Mouse (Mus musculus) ZHBTc4 (cell line): ENCODE results near the gene Gcn1l1.

Experiments used
- DNase-seq: peaks from one replicate; pipeline ENCODE4 v3.0.0-alpha.2; 2011; ENCODE audit warnings: low read depth, low spot score

The Gcn1l1 gene

DNA sequence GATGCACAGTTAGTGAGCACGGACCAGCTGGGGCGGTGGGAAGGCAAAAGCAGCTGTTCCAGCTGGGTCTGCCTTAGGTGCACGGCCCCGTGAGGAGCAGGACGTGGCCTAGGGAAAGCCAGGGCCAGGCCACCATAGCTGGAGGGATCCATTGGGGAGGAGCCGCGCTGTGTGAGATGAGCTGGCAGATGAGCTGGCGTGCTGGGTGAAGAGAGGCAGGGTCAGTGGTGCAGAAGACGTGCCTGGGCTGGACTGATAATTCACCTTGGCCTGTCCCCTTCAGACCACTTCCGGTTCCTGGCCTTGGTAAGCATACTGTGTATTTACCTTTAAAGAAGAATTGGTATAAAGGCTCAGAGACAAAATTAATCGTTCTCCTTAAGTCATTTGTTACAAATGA is 46.5 kb downstream of the Gcn1l1 start:
- DNase-seq = no peak

DNA sequence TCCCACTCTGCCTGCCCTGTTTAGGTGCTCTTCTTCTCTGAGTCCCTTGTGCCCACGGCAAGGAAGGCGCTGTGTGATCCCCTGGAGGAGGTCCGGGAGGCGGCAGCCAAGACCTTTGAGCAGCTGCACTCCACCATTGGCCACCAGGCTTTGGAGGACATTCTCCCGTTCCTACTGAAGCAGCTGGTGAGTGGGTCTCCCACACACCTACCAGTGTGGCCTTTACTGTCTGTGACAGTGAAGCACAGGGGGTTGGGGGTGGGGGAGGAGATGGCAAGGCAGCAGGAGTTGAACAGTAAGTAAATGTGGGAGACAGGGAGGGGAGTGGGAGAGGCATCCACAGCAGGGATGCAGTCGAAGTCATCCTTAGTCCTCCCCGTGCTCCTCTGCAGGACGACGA is 48.3 kb downstream of the Gcn1l1 start:
- no peak for DNase-seq

DNA sequence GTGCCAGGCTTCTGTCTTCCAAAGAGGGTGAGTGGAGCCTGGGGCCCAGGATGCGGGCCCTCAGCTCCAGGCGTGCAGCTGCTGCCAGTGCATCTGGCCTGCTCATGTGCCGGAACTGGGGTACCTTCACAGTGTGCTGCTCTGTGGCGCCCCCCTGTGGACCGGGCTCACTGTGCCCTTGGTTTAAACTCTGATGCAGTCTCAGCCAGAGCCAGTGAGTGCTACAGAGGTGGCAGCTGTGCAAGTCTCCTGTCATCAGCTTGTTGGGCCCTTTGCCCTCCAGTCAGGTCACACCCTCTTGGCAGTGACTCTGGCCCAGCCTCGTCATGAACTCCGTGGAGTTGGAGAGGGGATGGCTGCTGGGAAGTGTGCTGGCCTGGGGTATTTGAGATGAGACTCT is 49.9 kb downstream of the Gcn1l1 start:
- peak; percentile 82 for DNase-seq

DNA sequence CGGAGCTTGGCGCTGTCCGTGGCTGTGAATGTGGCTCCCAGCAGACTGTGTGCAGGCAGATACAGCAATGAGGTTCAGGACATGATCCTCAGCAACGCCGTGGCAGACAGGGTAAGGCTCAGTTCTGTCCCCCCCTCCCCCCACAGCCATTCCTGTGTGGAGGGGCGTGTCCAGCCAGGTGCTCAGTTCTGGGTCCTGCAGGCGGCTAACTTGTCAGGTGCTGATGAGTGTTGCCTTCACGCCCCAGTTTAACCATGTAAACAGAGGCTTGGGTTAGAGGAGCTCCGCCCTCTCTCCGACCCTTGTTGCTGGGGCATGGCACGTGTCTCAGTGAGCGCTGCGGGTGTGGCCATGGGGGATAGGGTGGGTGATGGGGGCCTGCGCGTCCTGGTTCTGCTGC is 54.6 kb downstream of the Gcn1l1 start:
- DNase-seq = peak; percentile 42

DNA sequence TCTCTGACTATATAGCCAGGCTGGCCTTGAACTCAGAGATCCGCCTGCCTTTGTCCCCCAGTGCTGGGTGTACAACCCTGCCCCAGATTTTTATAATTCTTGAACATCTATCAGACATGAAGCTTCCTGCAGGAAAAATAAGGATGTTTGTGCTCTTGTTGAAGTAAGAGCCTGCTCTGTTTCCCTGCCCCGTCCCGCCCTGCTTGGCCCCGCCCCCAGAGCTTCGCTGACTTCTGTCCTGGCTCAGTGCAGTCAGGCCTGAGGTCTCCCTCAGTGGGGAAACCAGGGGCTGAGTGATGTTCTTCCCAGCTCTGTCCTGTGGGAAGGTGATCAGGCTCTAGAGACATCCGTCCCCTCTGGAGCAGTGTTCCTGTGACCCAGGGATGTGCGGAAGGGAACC is 57.6 kb downstream of the Gcn1l1 start:
- DNase-seq = peak; percentile 56

DNA sequence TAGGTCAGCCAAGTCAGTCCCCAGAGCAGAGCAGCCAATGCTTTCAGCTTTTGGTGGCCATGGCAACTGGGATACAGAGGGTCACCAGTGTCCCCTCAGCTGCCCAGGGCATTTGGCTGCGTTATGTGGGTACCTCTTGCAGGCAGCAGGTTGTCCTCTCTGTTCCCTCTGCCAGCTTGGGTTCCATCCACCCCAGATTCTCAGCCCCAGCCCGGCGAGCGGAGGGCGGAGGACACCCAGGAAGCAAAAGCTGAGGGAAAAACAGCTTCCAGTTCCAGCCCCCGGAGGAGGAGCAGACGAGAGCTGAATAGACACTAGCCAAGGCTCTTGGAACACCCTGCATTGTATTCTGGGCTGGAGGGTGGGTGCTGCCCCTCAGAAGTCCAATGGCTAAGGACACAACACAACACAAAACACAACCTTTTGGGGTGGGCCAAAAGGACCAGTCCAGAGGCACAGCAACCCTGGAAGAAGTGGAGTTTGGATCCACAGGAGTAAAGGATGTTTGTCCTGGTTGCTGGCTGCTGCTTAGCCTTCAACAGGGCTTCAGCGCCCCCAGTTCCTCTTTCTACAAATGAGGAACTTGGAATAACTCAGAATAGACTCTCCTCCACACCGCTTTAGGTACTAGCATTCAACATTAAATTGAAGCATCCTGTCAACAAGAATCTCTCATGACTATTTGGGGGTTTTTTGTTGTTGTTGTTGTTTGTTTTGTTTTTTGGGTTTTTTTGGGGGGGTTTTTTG is 58.8 kb downstream of the Gcn1l1 start:
- DNase-seq = no peak

DNA sequence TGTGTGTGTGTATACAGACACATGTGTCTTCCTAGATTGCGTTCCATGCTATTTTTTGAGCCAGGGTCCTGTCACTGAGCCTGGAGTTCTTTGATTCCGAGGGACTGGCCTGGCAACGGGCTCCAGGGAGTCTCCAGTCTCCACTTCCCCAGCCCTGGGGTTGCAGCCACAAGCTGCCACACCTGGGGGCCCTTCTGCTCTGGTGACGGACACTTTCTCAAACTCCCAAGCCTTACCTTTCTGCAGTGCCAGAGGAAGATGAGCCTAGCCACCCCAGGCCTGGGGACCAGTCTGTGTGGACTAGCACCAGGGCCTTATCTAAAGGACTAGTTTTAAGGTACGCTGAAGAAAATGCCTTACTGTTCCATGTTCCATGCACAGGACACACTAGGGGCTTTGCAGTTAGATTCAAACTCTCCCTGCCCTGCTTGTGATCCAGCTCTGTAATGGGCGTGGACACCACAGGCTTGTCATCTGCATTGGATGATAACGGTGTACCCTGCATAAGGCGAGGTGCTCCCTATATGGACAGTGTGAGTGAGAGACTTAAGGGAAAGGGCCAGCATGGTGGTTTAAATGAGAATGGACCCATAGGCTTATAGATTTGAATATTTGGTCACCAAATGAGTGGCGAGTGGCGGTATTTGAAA is 61.3 kb downstream of the Gcn1l1 start:
- DNase-seq = no peak

DNA sequence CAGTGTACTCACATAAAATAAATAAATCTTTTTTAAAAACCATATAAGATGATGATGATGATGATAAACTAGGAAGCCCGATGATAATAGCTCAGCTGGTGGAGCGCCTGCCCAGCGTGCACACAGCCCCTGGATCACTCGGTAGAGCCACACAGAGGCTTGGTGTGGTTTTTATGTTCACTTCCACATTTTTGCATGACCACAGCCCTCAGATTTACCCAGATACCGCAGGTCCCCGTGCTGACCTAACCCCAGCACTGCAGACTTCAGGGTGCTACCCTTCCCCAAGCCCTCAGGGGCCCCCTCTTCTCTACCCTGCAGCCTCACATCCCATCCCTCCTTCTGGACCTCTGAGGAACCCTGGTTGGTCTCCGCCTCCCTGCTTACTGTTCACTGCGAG is 63.0 kb downstream of the Gcn1l1 start:
- DNase-seq = no peak

DNA sequence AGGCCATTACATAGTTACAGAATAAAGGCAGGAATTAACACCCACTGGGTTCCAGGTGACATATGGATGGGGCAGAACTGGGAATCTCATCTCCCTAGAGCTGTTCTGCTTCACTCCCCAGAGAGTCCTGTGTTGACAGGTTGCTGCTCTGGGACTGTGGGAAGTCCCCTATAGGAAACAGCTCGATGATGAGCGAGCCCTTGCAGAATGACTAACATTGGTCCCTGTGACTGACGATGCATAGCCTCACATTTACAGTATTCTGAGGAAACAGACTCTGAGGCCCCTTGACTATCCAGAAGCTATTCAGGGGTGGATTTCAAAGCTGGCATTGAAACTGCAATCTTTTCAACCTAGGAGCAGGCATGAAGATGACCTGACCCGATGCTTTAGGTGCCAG is 64.6 kb downstream of the Gcn1l1 start:
- DNase-seq = no peak

DNA sequence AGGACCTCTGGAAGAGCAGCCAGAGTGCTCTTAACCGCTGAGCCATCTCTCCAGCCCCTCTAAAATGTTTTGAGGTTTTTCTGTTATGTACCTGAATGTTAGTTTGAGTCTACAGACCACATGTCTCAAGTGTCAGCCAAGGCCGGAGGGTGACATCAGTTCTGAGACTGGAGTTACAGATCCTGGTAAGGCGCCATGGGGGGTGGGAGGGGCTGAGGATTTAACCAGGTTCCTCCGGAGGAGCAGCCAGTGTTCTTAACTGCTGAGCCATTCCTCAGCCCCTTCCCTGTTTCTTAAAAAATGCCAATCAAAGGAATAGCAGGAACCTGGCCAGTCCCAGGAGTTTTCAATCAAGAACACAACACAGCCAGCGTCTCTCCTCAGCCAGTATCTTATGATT is 65.2 kb downstream of the Gcn1l1 start:
- DNase-seq = peak; percentile 70

DNA sequence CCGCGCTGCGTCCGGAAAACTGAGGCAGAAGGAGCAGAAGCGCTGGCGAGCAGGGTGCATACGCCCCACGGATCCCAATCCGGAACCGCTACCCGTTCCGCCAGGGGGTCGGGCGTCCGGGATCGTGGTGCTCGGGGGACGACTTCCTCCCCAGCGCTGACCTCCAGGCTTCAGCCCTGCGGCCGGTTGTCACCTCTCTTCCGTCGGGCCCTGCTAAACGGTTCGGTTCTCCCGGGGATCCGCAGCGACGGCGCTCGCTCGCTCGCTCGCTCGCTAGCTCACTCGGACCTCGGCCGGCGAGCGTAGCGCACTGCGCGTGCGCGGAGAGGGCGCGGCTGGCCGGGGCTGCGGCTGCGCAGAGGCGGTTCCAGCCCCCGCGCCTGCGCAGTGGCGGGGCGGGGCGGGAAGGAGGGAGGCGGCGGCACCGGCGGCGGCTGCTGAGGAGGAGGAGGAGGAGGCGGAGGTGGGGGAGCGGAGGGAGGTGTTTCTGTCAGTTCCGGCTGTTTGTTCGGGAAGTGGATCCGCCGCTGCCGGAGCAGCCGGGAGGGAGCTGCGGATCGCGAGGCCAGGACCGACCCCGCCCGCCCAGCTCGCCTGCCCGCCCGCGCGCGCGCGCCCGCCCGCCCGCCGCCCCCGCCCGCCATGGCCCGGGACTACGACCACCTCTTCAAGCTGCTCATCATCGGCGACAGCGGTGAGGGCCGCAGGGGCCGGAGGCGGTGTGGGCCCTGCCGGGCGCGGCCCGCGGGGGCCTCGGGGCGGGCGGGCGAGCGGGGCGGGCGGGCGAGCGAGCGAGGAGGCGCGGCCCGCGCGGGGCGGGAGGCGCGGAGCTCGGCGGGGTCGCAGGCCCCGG is 66.7 kb downstream of the Gcn1l1 start, which contains the start of gene Rab35:
Rab35 (plus strand) TSS at position 404 of the 853 bp plus-strand sequence.
- peak; percentile 95 for DNase-seq

DNA sequence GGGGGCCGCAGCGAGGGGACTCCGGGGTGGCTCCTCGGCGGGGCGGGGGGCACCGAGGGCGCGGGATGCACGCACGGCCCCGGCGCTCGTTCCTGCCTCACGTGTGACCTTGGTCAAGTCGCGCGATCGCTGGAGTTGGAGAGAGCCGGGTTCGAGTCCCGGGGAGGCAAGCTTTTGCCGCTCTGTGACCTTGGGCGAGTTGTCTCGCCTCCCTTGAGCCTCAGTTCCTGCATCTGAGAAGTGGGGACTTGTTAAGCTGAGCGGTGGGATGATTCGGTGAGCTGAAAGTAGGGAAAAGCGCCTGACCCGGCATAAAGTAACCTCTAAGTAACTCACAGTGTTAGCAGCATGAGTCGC is 67.3 kb downstream of the Gcn1l1 start:
- DNase-seq = peak; percentile 78

DNA sequence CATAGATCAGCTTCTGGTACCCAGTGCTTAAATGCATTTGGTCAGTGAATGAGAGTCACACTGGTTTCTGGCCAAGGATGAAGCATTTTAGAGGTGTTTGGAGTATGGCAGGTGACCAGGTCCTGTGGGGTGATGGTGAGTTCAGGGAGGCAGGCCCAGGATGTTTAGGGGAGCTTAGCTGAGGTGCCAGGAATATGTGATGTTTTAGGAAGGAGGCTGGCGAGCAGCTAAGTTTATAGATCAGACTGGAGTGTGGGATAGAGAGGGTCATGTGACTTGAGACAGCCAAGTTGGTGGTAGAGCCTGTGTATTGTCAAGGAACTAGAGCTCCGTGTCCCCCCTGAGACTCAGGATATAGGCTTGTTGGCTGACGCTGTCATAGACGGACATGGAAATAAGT is 68.0 kb downstream of the Gcn1l1 start:
- no peak for DNase-seq

DNA sequence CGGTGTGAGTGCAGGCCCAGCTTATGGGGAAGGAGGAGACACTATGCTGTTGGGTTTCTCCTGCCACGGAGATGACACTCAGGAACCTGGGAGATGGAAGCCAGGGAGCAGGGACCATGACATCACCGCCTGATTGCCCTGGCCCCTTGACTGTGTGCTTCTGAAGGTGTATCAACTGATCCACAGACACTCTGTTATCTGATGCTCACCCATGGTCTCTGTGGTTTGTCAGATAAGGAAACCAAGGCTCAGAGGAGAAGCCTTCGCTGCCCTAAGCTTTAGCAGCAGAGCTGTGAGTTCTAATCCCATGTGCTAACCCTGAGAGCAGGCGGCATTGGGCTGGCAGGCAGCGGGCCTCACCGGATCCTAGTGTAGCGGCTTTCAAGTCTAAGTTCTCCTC is 69.0 kb downstream of the Gcn1l1 start:
- DNase-seq = no peak

DNA sequence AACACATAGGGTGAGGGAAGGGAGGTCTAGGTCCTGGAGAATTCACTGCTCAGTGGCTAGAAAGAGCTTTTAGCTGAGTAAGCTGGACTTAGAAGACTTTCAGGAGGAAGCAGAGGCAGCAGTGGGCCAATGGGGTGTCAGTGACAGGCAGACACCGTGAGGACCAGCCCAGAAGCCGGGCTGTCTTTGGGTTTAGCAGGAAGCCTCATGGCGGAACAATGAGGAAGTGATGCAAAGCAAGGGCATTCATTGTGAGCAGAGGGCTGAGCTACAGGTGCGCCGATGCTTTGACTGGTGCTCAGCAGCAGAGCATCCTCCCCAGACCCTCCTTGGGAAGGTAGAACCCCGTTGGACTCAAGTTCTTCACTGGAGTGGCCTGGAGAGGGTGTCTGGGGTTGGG is 70.5 kb downstream of the Gcn1l1 start:
- peak; percentile 37 for DNase-seq

DNA sequence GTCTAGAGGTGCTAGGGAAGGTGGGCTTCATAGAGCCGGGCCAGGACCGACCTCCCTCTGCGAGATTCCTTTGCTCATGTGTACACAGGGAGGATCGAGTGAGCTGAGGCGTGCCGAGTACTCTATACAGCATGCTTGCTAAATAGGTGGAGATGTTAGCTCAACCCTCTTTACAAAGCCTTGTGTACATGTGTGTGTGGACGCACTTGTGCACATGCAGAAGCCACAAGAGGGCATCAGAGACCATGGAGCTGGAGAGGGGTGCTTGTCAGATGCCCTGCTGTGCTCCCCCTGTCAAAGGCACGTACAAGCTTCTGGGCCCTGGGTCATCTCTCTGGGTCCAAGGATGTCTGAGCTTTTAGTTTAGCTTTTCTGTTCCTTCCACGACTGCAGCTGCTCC is 79.1 kb downstream of the Gcn1l1 start:
- no peak for DNase-seq

DNA sequence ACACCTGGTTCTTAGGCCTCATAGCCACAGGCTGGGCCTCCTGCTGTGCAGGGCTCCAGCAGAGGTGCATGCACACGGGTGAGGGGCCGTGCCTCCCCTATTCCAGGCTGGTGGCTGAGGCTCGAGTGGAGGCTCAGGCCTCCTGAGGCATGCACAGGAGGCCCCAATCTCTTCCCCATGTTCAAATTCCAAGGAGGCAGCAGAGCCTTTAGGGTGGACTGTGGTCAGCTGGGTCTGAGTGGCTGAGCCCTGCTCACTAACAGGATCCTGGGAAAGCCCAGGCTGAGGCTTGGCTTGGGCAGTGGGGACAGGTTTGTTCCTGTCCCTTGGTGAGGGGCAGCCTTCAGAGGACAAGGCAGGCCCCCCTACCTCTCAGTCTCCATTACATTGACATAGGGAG is 83.8 kb downstream of the Gcn1l1 start:
- DNase-seq = no peak

DNA sequence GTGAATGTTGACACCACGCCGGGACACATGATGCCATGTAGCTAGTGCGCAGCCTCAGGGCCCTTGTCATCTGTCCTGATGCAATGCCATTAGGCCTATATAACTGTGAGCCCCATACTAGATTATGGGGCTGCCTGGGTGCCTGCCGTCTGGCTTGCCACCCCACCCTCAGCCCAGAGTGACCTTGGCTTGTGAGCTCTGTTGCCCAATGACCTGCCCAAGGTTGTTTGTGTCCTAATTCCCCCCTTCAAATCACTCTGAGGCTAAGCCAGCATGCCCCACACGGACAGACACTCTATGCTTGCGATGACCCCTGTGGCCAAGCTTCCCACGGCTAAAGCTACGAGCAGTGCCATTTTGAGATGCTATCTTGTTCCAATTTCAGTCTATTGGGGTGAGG is 84.6 kb downstream of the Gcn1l1 start:
- DNase-seq = no peak

DNA sequence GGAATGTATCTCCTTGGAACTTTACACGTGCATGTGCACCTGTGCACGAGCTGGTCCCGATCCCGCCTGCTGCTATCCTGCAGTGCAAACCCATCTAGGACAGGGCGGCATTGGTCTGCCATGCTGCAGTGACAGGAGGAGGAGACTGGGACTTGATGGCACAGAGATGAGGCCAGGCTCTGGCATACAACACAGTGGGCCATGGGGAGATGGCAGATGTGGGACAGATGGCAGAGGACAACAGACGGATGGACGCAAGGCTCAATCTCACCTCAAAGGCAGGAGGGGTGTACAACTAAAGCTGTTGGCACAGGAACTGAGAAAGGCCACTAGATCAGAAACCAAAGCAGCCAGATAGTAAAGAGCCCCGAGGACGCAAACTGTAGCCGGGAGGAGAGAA is 85.8 kb downstream of the Gcn1l1 start:
- no peak for DNase-seq

DNA sequence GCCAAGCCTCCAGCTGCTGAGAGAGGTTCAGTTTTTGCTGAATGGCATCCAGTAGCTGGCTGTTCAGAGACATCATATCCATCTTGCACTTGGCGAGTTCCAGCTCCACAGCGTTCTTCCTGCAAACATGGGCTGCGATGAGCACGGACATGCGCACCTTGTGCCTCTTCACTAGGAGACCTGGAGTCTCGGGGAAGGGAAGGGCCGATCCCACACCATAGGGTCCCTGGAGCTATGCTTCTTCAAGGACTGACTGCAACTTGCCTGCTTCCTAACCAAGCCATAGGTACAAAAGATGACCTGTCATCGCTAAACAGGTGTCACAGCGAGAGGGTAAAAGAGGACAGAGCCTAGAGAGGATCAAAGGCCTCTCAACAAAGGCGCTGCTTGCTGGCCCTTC is 86.8 kb downstream of the Gcn1l1 start:
- DNase-seq = no peak

DNA sequence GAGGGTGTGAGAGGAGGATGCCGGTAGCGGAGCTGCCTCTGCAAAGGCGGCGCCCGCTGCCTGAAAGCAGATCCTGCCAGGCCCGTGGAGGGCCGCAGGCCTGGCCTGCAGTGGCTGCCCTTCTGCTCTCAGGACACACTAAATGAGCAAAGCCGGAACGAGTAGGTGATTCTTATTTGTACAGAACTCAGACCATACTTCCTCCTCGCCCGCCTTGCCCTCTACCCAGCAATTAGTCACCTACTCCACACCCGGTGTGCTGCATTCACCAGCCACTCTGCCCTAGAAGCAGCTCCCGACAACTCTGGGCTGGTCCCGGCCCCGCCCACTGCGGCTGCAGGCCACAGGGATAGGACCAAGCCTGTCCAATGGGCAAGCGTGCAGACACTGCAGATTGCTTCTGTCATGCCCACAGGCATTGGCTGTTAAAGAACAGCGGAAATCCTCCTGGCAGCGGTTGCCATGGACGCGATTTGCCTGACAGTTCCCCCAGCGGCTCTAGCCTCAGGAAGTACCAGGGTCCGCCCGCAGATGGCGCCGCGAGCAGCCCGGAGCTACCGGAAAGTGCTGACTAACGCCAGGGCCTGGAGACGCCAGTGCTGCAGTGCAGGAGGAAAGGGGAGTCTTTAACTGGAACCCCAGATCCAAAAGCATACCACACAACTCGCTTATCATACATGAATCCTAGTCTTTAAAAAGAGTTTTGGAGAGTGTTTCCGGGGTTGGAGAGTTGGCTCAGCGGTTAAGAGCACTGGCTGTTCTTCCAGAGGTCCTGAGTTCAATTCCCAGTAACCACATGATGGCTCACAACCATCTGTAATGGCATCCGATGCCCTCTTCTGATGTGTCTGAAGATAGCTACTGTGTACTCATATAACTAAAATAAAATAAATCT is 87.9 kb downstream of the Gcn1l1 start:
- DNase-seq = peak; percentile 100

DNA sequence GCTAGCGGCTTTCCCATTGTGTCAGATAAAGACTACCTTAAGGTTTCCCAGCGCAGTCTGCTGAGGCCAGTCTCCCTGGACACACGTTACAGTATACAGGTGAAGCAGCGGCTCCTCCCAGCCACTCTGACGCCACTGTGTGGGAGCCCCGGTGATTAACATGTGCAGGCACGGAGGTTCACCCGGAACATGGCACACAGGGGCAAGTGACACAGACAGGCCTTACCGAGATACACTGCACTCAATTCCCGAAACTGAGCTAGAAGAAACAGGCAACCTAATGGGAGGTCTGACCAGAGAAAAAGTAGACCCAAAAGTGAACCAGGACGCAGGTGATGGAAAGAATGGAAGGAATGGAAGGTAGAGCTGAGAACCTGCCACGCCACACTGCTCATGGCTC is 88.7 kb downstream of the Gcn1l1 start:
- no peak for DNase-seq
